18 mouse cellular contexts compared by ENCODE assay signal in genomic region chr9:7788411-7788810, GRCm38 (mm10).
"Had no signal": no experiment of that assay in that cellular context is flagged by ENCODE, and none has a peak within 500 bp of the region (broad histone marks: within the 10 kb centered on the region; RNA-seq: fewer than 3 reads in every experiment).

No protein-coding gene starts in this region.

- H3K9me3 ChIP-seq: limb, embryonic 12.5 days; limb, embryonic 15.5 days; liver, embryonic 13.5 days; midbrain, embryonic 10.5 days; midbrain, embryonic 13.5 days; neural tube, embryonic 13.5 days had no signal

- DNase-seq: kidney, adult 2 months; kidney, postnatal 14 days; kidney, postnatal 4 days; left cerebral cortex, postnatal 4 days; liver, embryonic 13.5 days; lung, adult 18-20 months; lung, postnatal 14 days; lung, postnatal 4 days; retina, postnatal 1 day; thymus, adult 18-20 months; thymus, postnatal 36 days had no signal

- H3K27me3 ChIP-seq: limb, embryonic 12.5 days; limb, embryonic 15.5 days; liver, embryonic 13.5 days; midbrain, embryonic 13.5 days; neural tube, embryonic 13.5 days had no signal

- H3K27ac ChIP-seq: limb, embryonic 12.5 days; limb, embryonic 15.5 days; midbrain, embryonic 10.5 days; midbrain, embryonic 13.5 days; neural tube, embryonic 13.5 days had no signal

- H3K4me1 ChIP-seq: neural tube, embryonic 13.5 days had no signal

- H3K9ac ChIP-seq: limb, embryonic 12.5 days; limb, embryonic 15.5 days; liver, embryonic 13.5 days; midbrain, embryonic 13.5 days; neural tube, embryonic 13.5 days had no signal

- H3K4me2 ChIP-seq: limb, embryonic 12.5 days; limb, embryonic 15.5 days; liver, embryonic 13.5 days; midbrain, embryonic 13.5 days; neural tube, embryonic 13.5 days had no signal

- H3K4me3 ChIP-seq: limb, embryonic 12.5 days; limb, embryonic 15.5 days; liver, embryonic 13.5 days; midbrain, embryonic 10.5 days; midbrain, embryonic 13.5 days; myocyte; neural tube, embryonic 13.5 days had no signal

- ATAC-seq: midbrain, embryonic 13.5 days; midbrain, embryonic 16.5 days had no signal
